Mouse (Mus musculus): Measurements from ENCODE around the gene Clip2.

Clip2 gene

GRCm38 (mm10) chr5:134552110-134552972 lies at the start of gene Clip2:
TSS of gene Clip2 (minus strand) at chr5:134552434.
- DNase-seq, result peak; percentile 98

GRCm38 (mm10) chr5:134597711-134598110 lies 45.5 kb upstream of the Clip2 start:
- DNase-seq, result no peak

- no peak for DNase-seq
These were observed 40.9 kb upstream of the Clip2 start for GRCm38 (mm10) chr5:134593093-134593492.

- DNase-seq, result peak; percentile 19
These were observed 39.9 kb upstream of the Clip2 start for GRCm38 (mm10) chr5:134592026-134592581.

GRCm38 (mm10) chr5:134589900-134590299 lies 37.7 kb upstream of the Clip2 start:
- DNase-seq, result no peak

GRCm38 (mm10) chr5:134584798-134585197 lies 32.6 kb upstream of the Clip2 start:
- no peak for DNase-seq

GRCm38 (mm10) chr5:134583884-134584213 lies 31.6 kb upstream of the Clip2 start:
- no peak for DNase-seq

GRCm38 (mm10) chr5:134583006-134583883 lies 31.0 kb upstream of the Clip2 start:
- no peak for DNase-seq

GRCm38 (mm10) chr5:134582221-134582907 lies 30.1 kb upstream of the Clip2 start:
- peak; percentile 95 for DNase-seq

GRCm38 (mm10) chr5:134581146-134581545 lies 28.9 kb upstream of the Clip2 start, which contains the start of gene Rfc2:
TSS of gene Rfc2 (plus strand) at chr5:134581366.
- DNase-seq, result no peak

GRCm38 (mm10) chr5:134579135-134579534 lies 26.9 kb upstream of the Clip2 start:
- DNase-seq, result no peak

- DNase-seq, result no peak
These were observed 25.3 kb upstream of the Clip2 start for GRCm38 (mm10) chr5:134577534-134577933.

- DNase-seq, result no peak
These were observed 24.4 kb upstream of the Clip2 start for GRCm38 (mm10) chr5:134576517-134577220.

- DNase-seq, result no peak
These were observed 23.6 kb upstream of the Clip2 start for GRCm38 (mm10) chr5:134575833-134576232.

GRCm38 (mm10) chr5:134572508-134573214 lies 20.4 kb upstream of the Clip2 start:
- no peak for DNase-seq

GRCm38 (mm10) chr5:134571730-134572507 lies 19.7 kb upstream of the Clip2 start:
- no peak for DNase-seq

GRCm38 (mm10) chr5:134568964-134569491 lies 16.8 kb upstream of the Clip2 start:
- DNase-seq, result no peak

GRCm38 (mm10) chr5:134568030-134568429 lies 15.8 kb upstream of the Clip2 start:
- DNase-seq, result no peak

- no peak for DNase-seq
These were observed 15.2 kb upstream of the Clip2 start for GRCm38 (mm10) chr5:134567445-134567844.

GRCm38 (mm10) chr5:134565696-134566095 lies 13.5 kb upstream of the Clip2 start:
- DNase-seq, result no peak
